Mouse (Mus musculus) gastrocnemius, adult 18-20 months (tissue): ENCODE measurements around the gene Anapc16. TPM values are rescaled to one million over a fixed set of nuclear protein-coding genes. Genes with fewer than 3 reads are reported as not detected.
A peak's percentile ranks its signal among the peaks of the same experiment; 100 is the strongest.

Experiments used
- DNase-seq: peaks from one replicate; pipeline ENCODE4 v3.0.0; 2021; ENCODE audit warnings: low spot score
- total RNA-seq, 2 experiments: library from RNA; stranded (reverse); gene quantifications; 2 replicates each; pipeline ENCODE4 v1.2.3; 2021

Gene Anapc16
- total RNA-seq, 2 experiments from 2014 or later, result 43.7 to 43.9 TPM

DNA sequence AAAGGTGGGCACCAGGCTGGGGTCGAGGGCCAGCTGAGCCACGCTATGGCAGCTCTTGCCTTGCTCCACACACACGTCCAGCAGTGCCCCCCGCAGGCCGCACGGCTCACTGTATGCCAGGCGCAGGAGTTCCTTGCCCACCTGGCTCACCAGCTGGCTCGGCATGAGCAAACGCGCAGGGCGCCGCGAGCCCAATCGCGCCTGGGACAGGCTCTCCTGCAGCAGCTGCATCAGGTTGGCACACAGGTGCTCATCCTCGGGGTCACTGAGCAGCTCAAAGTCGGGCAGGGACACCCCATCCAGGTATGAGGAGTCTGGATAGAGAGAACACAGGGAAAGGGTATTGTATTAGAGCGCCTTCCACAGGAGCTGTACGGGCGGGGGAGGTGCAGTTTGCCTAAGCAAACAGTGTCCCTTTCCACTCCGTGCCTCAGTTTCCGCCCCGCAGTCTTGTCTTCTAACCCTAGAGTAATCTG is 52.2 kb downstream of the Anapc16 start:
- peak; percentile 83 for DNase-seq

DNA sequence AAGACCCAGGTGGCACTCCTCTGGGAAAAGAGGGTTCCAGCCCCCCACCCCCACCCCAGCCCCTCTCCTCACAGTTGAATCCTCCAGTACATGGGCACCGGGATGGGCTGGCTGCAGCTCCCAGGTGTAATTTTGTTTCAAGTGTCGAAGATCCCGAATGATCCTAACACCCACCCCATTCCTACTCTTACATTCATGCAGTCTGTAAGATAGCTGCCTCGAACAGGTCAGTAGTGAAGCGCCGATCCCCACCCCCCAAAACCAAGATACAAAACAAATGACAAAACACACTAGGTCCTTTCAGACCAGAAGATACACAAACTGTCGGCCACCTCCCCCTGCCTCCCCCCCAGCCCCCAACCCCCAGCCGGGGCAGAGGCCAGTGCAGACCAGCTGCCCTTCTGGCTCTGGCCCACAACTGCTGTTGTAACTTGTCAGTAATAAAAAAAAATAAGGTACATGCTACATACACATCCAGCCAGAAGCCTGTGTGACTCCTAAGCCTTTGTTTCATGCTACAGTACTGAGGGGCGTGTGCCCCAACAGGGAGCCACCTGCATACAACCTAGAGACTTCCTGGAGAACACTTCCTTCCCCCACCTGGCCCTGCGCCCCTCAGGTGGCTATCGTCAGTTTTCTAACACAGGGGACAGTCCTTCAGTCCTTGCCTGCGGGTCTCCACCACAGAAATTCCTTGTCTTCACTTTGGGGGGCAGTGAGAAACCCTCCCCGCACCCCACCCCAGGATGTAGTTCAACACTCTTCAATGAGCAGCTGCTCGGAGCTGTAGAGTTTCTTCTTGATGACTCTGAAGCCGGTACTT is 52.9 kb downstream of the Anapc16 start:
- no peak for DNase-seq

DNA sequence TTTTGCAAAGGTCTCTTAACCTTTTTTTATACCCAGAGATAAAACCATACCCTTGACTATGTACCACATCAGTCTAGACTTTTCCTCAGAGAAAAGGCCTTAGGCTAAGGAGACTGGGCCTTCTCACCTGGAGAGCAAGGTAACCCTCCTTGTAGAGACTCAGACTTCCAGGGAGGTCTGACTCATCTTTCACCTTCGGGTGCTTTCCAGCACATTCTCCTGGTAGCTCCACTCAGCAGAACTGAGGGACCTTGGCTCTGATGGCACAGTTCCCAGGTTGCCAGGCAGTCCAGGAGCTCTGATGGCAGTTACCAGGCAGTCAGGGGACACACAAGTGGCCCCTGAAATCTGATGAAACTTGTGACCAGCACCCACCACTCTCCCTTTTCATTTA is 53.7 kb downstream of the Anapc16 start:
- DNase-seq, result peak; percentile 67

DNA sequence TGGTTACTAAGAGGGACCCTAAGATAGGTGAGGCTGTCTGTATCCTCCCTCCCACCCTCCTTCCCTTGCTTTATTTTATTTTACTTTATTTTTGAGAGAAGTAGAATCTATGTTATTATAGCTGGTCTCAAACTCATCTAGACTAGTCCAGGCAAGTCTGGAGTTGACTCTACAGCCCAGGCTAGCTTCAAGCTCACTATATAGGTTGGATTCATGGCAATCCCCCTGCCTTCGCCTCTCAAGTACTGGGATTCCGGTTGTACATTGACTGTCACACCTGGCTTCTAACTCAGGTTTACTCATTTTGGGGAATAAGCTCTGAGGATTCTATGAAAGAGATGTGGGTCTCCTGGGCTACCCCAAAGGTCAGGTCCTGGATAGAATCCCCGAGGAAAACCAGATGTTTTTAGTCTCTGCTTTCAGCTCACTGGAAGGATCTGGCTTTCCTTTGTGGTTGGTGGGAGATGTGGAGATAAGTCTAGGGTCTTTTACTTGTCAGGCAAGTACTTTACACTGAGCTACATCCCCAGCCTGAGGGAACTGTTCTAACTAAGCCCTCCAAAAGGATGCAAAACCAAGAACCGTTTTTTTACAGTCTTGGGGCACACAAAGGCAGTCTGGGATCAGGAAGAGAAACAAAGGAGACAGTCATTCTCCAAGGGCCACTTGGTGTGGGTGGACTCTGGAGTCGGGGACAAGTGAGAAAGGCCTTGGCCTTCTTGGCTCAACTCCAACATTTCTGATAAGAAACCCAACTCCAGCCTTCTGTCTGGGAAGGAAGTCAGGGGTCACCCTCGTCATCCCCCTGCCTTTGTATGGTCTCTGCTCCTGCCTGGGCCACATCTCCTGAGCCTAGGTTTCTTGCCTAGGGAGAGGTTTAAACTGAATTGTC is 54.3 kb downstream of the Anapc16 start:
- peak; percentile 60 for DNase-seq

DNA sequence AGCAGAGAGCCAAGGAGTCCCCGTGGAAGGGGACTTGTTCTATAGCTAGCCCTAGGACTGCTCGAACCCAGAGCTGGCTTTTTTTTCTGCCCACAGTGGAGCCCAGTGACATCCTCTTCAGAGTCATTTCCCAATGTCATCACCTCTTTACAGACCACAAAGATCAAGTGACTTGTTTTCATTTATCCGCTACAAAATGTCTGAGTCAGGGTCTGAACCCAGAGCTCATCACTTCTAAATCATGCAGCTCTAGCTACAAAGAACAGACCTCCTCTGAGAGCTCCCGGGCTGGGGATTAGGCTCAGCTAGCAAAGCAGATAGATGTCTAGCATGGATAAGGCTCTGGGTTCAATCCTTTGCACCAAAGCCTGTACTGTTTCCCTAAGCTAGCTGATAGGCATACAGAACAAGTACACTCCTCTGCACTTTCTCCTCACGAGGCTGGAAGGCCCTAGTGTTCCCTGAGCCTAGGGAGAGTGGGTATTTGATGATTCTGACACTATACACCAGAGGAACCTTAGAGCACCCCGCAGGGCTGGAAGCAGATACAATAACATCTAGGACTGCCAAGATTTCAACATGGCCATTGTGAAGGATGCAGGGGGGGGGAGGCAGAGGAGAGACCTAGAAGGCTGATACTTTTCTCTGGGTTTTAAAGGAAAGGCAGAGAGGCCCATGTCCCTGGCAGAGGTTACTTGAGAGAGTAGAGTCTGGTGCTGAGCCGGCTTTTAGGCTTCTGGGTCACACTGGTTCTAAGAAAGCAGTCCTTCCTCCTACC is 55.5 kb downstream of the Anapc16 start:
- peak; percentile 35 for DNase-seq

DNA sequence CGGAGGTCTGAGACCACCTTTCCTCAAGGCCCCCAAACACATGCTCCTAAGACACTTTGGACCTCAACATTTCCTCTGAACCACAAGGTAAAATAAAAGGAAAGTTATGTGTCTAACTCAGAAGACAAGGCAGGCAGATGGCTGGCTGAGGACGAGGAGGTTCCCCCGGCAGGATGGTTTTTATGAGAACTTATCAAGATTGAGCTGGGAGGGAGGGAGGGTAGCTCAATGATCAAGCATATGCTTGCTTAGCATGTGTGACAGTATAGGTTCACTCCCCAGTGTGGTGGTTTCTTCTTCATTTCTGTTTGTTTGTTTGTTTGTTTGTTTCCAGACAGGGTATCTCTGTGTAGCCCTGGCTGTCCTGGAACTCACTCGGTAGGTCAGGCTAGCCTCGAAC is 56.6 kb downstream of the Anapc16 start:
- DNase-seq, result no peak

DNA sequence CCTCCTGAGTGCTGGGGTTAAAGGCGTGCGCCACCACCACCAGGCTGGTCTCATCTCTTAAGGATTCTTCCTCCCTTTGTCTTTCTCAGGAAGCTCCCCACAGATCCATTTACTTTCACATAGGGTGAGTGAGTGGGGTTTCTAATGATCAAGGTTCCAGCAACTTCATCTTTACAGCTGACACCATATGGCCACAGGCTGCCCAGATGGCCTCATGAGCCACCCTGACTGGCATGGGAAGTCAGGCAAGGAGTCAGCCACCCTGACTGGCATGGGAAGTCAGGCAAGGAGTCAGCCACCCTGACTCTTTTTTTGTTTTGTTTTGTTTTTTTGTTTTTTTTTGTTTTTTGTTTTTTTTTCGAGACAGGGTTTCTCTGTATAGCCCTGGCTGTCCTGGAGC is 57.5 kb downstream of the Anapc16 start:
- DNase-seq, result no peak

DNA sequence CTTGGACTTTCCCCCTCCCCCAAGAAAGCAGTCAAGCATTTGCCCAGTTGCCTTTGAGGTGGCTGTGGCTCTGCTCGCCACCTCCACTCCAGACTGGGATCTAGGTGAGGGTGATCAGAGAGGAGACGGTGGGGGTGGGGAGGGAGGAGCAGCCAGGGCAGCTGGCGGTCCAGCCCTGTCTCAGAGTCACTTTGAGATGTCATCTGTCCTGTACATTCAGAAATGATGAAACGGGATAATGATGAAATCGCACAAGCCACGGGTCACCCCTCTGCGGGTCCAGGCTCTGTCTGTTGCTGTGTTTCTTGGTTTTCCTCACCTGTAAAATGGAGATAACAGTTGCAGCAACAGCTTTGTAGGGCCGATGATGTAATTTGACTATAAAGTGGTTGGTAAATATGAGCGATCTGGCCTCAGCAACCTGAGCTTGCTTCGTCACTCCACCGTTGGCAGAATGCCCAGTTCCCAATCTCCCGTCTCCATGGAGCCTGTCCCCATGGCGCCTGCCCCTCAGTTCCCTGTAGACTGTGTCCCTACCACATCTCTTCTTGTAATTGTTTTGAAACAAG is 59.4 kb downstream of the Anapc16 start:
- peak; percentile 79 for DNase-seq

DNA sequence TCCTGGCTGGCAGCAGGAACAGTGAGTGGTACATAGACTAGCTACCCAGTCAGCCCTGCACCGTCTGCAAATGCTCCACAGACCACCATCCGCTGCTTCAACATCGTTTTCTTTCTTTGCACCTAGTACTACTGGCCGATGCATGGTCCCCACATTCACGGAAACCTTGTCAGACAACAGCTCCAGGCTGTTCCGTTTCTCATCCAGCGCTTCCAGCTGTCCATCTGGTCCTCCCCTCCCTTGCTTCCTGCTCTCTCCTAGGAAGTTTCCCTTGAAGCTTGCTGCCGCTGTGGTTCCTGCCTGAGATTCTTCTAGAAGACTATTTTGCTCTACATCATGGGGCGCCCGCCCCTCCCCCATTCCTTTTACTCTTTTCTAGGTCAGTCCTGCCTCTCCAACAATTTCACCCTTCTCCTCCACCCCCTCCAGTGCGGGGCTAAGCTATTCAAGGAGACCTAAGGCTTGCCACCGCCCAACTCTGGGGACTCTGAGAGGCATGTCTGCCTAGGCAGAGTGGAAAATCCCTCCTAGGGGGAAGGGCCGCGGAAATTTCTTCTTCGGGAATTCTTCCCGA is 60.0 kb downstream of the Anapc16 start:
- peak; percentile 67 for DNase-seq

DNA sequence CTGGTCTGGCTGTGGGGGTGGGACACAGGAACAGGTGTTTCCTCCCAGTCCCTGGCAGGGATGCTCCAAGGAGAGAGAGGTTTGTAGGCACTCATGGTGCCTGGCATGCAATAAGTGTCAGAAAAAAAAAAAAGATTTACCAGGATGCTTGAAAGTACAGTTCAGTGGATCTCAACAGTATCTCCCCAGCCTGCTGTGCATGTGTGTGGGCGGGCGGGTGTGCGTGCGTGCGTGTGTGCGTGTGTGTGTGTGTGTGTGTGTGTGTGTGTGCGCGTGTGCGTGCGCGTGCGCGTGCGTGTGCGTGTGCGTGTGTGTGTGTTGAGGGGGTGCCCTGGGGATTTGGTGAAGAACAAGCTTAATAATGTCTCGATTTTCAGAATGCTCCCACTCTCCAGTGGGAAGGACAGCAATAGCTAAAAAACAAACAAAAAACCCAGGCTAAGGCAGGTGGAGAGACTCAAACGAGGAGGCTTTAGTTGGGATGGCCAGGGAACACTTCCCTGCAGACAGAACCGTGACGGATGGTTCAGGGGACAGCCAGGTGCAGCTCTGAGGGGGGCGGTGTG is 60.6 kb downstream of the Anapc16 start:
- no peak for DNase-seq

DNA sequence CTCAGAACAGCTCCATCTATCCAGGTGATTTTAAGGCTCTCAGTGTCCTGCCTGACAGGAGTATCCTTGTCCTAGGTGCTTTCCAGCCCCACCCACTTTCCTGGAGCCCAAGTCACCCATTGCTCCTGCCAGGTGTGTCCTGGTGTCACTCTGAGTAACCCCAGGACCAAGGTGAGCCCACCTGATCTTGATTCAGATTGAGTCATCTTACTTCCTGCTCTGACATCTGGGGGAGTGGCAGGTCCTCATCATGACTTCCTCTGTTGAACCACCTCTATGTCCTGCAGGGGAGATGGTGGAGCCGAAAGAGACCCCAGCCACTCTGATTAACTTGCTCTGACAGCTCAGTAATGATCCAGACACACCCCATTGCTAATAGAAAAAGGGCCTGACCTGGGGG is 63.9 kb downstream of the Anapc16 start:
- DNase-seq, result no peak

DNA sequence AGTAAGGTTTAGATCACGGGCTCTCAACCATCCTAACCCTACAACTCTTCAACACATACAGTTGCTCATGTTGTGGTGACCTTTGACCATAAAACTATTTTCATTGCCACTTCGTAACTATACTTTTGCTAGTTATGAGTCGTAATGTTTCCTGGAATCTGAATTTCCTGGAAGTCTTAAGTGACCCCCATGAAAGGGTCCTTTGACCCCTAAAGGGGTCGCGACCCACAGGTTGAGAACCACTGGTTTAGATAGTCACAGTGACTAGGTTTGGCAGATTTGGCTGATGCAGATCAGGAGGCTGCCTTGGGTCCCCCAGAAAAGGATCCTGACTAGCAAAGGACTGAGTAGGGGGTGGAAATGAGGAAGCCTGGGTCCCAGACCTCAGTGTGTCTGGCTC is 64.3 kb downstream of the Anapc16 start:
- DNase-seq, result no peak

Other genes starting within 250 kb of the Anapc16 start
- 10 to 100 TPM; 73.4 to 80.1 TPM for gene Dnajb12, start 123.6 kb downstream of the Anapc16 start, total RNA-seq
- gene Ddit4, start 51.3 kb downstream of the Anapc16 start, total RNA-seq, result 100 to 1,000 TPM in 1 of 2 experiments, 1 to 10 TPM in 1; 8.1 to 202 TPM
- gene Ascc1, start 330 bp downstream of the Anapc16 start, total RNA-seq, result 10 to 100 TPM; 14.2 to 15.3 TPM
- 1 to 10 TPM; 5.4 to 5.6 TPM for gene Spock2, start 103.1 kb upstream of the Anapc16 start, total RNA-seq
- gene Chst3, start 216.1 kb upstream of the Anapc16 start, total RNA-seq, result under 1 TPM; 0.27 to 0.40 TPM